Mouse (Mus musculus) liver, embryonic 14.5 days (tissue): ENCODE results near the gene S100pbp. TPM values are rescaled to one million over a fixed set of nuclear protein-coding genes. Genes with fewer than 3 reads are reported as not detected.

Experiments used
- ATAC-seq: fragments of 200-750 bp; cut with Nextera tagmentation; 2 replicates; pipeline ENCODE4 v1.8.0; 2017; ENCODE audit warnings: moderate number of reproducible peaks, mild to moderate bottlenecking, moderate library complexity; ENCODE audit not compliant: insufficient read depth
- DNase-seq, 3 experiments: peaks; one replicate each; pipeline ENCODE4 v3.0.0-alpha.2; 2012 to 2013; ENCODE audit warnings: low read depth in 3 of 3, low spot score in 3 of 3
- H3K27ac ChIP-seq: fragments of 300-500 bp; sonication (generic); 2 replicates; pipeline ENCODE4 v1.5.1; 2014; ENCODE audit warnings: moderate library complexity, mild to moderate bottlenecking, control low read depth, inconsistent platforms
- H3K27me3 ChIP-seq: fragments of 300-500 bp; sonication (generic); 2 replicates; pipeline ENCODE4 v1.6.1; 2014; ENCODE audit warnings: mild to moderate bottlenecking, low read length, moderate library complexity; ENCODE audit not compliant: control insufficient read depth, insufficient read depth
- H3K36me3 ChIP-seq: fragments of 300-500 bp; sonication (generic); replicated peaks from 2 replicates; pipeline ENCODE4 v1.6.1; 2014; ENCODE audit warnings: low read depth; ENCODE audit not compliant: control insufficient read depth, insufficient read depth
- H3K4me1 ChIP-seq, 2 experiments: fragments of 200-500 bp in 1 of 2; fragments of 300-500 bp in 1 of 2; sonication (generic) in 1 of 2; replicated peaks; 2 replicates each; pipeline ENCODE4 v1.6.1; 2012 to 2014; ENCODE audit warnings: antibody characterized with exemption in 1 of 2, inconsistent platforms in 1 of 2, low read length in 1 of 2; ENCODE audit not compliant: control insufficient read depth in 2 of 2, insufficient read depth in 2 of 2
- H3K4me2 ChIP-seq: fragments of 300-500 bp; sonication (generic); 2 replicates; pipeline ENCODE4 v1.6.1; 2014; ENCODE audit warnings: low read depth, mild to moderate bottlenecking, control low read depth, moderate library complexity
- H3K4me3 ChIP-seq, 2 experiments: fragments of 200-500 bp in 1 of 2; fragments of 300-500 bp in 1 of 2; sonication (generic) in 1 of 2; 2 replicates each; pipeline ENCODE4 v1.5.1; 2012 to 2014; ENCODE audit warnings: low read depth in 2 of 2, low read length in 2 of 2, mild to moderate bottlenecking in 2 of 2, control low read depth in 1 of 2, inconsistent platforms in 1 of 2, moderate library complexity in 1 of 2; ENCODE audit not compliant: insufficient read depth in 1 of 2
- H3K9ac ChIP-seq: fragments of 300-500 bp; sonication (generic); replicated peaks from 2 replicates; pipeline ENCODE4 v1.6.1; 2014; ENCODE audit warnings: mild to moderate bottlenecking, control low read depth, moderate library complexity
- H3K9me3 ChIP-seq: fragments of 300-500 bp; sonication (generic); 2 replicates; pipeline ENCODE4 v1.6.1; 2016; ENCODE audit warnings: low read length, mixed read lengths; ENCODE audit not compliant: control insufficient read depth
- CTCF ChIP-seq: IDR thresholded peaks from 2 replicates; pipeline ENCODE4 v1.5.1; 2016; ENCODE audit warnings: antibody characterized with exemption, low read depth, control low read depth
- EP300 ChIP-seq: IDR thresholded peaks from 2 replicates; pipeline ENCODE4 v1.6.1; 2016; ENCODE audit warnings: antibody characterized with exemption, low read depth
- WGBS: fragments of 180-500 bp; shearing (Covaris S2); extraction: QIAGEN DNeasy Blood & Tissue Kit; methylation state at CpG from one replicate; pipeline ENCODE4 v1.1.7; 2014; ENCODE audit not compliant: insufficient replicate concordance; 5-methylcytosine and 5-hydroxymethylcytosine counted together
- polyA plus RNA-seq, 2 experiments: library from polyadenylated mRNA; depleted of rRNA in 1 of 2; stranded (reverse) in 1 of 2; unstranded in 1 of 2; fragments of >200 nt; fragmentation: Nextera tagmentation in 1 of 2; extraction: Ambion mirVana in 1 of 2; gene quantifications; 2 replicates each; pipeline versions ENCODE4 v1.2.1 to v1.2.3; 2012 to 2014

Gene S100pbp
- polyA plus RNA-seq, 2 experiments: 4.8 to 12.5 TPM

GRCm38 (mm10) chr4:129141560-129142438 is 47.7 kb downstream of the S100pbp start:
- peak; percentile 20 for ATAC-seq
- no peaks in the 10 kb centered on the region for H3K9me3 ChIP-seq
- H3K4me1 ChIP-seq: peaks cover 33 to 42% of the 10 kb centered on the region in 2 experiments
- H3K36me3 ChIP-seq: no peaks in the 10 kb centered on the region
- no peak overlapping the region for H3K4me3 ChIP-seq
- 52% methylated on average over 17 of the region's 17 CpGs for WGBS
- no peak for DNase-seq
- H3K9ac ChIP-seq: no peak overlapping the region
- H3K4me2 ChIP-seq: peak overlapping the region; percentile 48; the same call in 1 of the 2 replicates
- H3K27me3 ChIP-seq: peaks cover 16% of the 10 kb centered on the region
- H3K27ac ChIP-seq: peak overlapping the region; percentile 72
- TF ChIP-seq EP300 (0 out of 2 replicates have a peak, but pooled peaks have one; percentile 20), CTCF (no peak)

- Histone ChIP-seq H3K4me1 (peaks cover 33 to 42% of the 10 kb centered on the region in 2 experiments), H3K4me2 (peak overlapping the region; percentile 48)
- WGBS: 28% methylated on average over 4 of the region's 4 CpGs
Measured at GRCm38 (mm10) chr4:129140808-129141207, 48.7 kb downstream of the S100pbp start.

GRCm38 (mm10) chr4:129139642-129140041 is 49.9 kb downstream of the S100pbp start:
- peak; percentile 75 to 76 (median 75) for DNase-seq
- Histone ChIP-seq H3K27ac (peak overlapping the region; percentile 72), H3K9me3 (no peaks in the 10 kb centered on the region), H3K4me1 (peaks cover 33 to 42% of the 10 kb centered on the region in 2 experiments), H3K4me2 (peak overlapping the region; percentile 48), H3K36me3 (no peaks in the 10 kb centered on the region), H3K27me3 (peaks cover 34% of the 10 kb centered on the region), H3K9ac (peak overlapping the region; percentile 49), H3K4me3 (peak overlapping the region; percentile 4 to 11; a peak in 2 of 4 replicates)
- TF ChIP-seq EP300 (peak; percentile 76), CTCF (no peak)
- ATAC-seq: peak; percentile 89
- WGBS: 10% methylated on average over 5 of the region's 5 CpGs

More at GRCm38 (mm10) chr4:129140808-129141207, 48.7 kb downstream of the S100pbp start:
- Histone ChIP-seq H3K4me3 (no peak overlapping the region), H3K27ac (peak overlapping the region; percentile 72), H3K9me3 (no peaks in the 10 kb centered on the region), H3K36me3 (no peaks in the 10 kb centered on the region), H3K9ac (peak overlapping the region; percentile 34), H3K27me3 (peaks cover 26% of the 10 kb centered on the region)
- DNase-seq (peak; percentile 50 to 64 (median 57)), ATAC-seq (peak; percentile 58; the same call in 1 of the 2 replicates)
- TF ChIP-seq EP300 (no peak), CTCF (no peak)

- Histone ChIP-seq H3K27me3 (peaks cover 34% of the 10 kb centered on the region), H3K4me2 (peak overlapping the region; percentile 68), H3K9me3 (no peaks in the 10 kb centered on the region), H3K4me3 (peak overlapping the region; percentile 3 to 56; a peak in 3 of 4 replicates), H3K4me1 (peaks cover 33 to 42% of the 10 kb centered on the region in 2 experiments), H3K27ac (no peak overlapping the region), H3K9ac (no peak overlapping the region), H3K36me3 (no peaks in the 10 kb centered on the region)
- WGBS: 38% methylated on average over 13 of the region's 14 CpGs
- no peak for TF ChIP-seq CTCF
- TF ChIP-seq EP300: no peak
- no peak for DNase-seq
- ATAC-seq: no peak
Measured at GRCm38 (mm10) chr4:129137392-129138321, 51.9 kb downstream of the S100pbp start.
